Mouse (Mus musculus): ENCODE measurements at regions not wholly inside any gene's neighbourhood (a gene's known extent, or its start where the extent isn't known, plus 50 kb on each side); places are given as distances from the start of the nearest gene placed in this dataset.

GRCm38 (mm10) chr3:80284656-80285055 is 400.3 kb downstream of the Fam198b start:
- WGBS (ENCODE audit: insufficient replicate concordance): 31% methylated on average over 1 of the region's 1 CpGs
- Histone ChIP-seq H3K4me2 (ENCODE audit: low read depth) (no peak overlapping the region), H3K9ac (replicated peaks) (no peak overlapping the region), H3K36me3 (replicated peaks; ENCODE audit: control insufficient read depth, insufficient read depth, low read depth) (no peaks in the 10 kb centered on the region), H3K27me3 (ENCODE audit: control insufficient read depth, insufficient read depth, low read length) (no peaks in the 10 kb centered on the region), H3K9me3 (ENCODE audit: control insufficient read depth, low read length) (no peaks in the 10 kb centered on the region), H3K27ac (no peak overlapping the region), H3K4me1 (replicated peaks; ENCODE audit: control insufficient read depth in 2 of 2, insufficient read depth in 2 of 2, low read length in 1 of 2) (no peaks in the 10 kb centered on the region), H3K4me3 (ENCODE audit: insufficient read depth in 1 of 2, low read depth in 2 of 2, low read length in 2 of 2) (no peak overlapping the region)
- TF ChIP-seq CTCF (IDR thresholded peaks at IDR 0.05; ENCODE audit: low read depth) (no peak), EP300 (IDR thresholded peaks at IDR 0.05; ENCODE audit: low read depth) (no peak)
- ATAC-seq (ENCODE audit: insufficient read depth) (no peak), DNase-seq (ENCODE audit: low read depth in 3 of 3, low spot score in 3 of 3) (no peak)

- no peak overlapping the region for H3K4me3 ChIP-seq (ENCODE audit: insufficient read depth in 1 of 2, low read depth in 2 of 2, low read length in 2 of 2)
- no peak overlapping the region for H3K4me2 ChIP-seq (ENCODE audit: low read depth)
- no peaks in the 10 kb centered on the region for H3K27me3 ChIP-seq (ENCODE audit: control insufficient read depth, insufficient read depth, low read length)
- H3K9ac ChIP-seq (replicated peaks): no peak overlapping the region
- no peak overlapping the region for H3K27ac ChIP-seq
- no peak for ATAC-seq (ENCODE audit: insufficient read depth)
- H3K36me3 ChIP-seq (replicated peaks; ENCODE audit: control insufficient read depth, insufficient read depth, low read depth): no peaks in the 10 kb centered on the region
- TF ChIP-seq EP300 (IDR thresholded peaks at IDR 0.05; ENCODE audit: low read depth) (no peak), CTCF (IDR thresholded peaks at IDR 0.05; ENCODE audit: low read depth) (no peak)
- DNase-seq (ENCODE audit: low read depth in 3 of 3, low spot score in 3 of 3): no peak
- H3K4me1 ChIP-seq (replicated peaks; ENCODE audit: control insufficient read depth in 2 of 2, insufficient read depth in 2 of 2, low read length in 1 of 2): no peaks in the 10 kb centered on the region
- 45% methylated on average over 3 of the region's 3 CpGs for WGBS (ENCODE audit: insufficient replicate concordance)
- H3K9me3 ChIP-seq (ENCODE audit: control insufficient read depth, low read length): no peaks in the 10 kb centered on the region
Measured at GRCm38 (mm10) chr3:80285246-80285645, 400.9 kb downstream of the Fam198b start.

GRCm38 (mm10) chr3:80293485-80293884 is 409.2 kb downstream of the Fam198b start:
- WGBS (ENCODE audit: insufficient replicate concordance): 50% methylated on average over 4 of the region's 4 CpGs
- TF ChIP-seq CTCF (IDR thresholded peaks at IDR 0.05; ENCODE audit: low read depth) (no peak), EP300 (IDR thresholded peaks at IDR 0.05; ENCODE audit: low read depth) (no peak)
- no peak overlapping the region for H3K4me2 ChIP-seq (ENCODE audit: low read depth)
- ATAC-seq (ENCODE audit: insufficient read depth) (no peak), DNase-seq (ENCODE audit: low read depth in 3 of 3, low spot score in 3 of 3) (no peak)
- H3K27me3 ChIP-seq (ENCODE audit: control insufficient read depth, insufficient read depth, low read length): no peaks in the 10 kb centered on the region
- H3K36me3 ChIP-seq (replicated peaks; ENCODE audit: control insufficient read depth, insufficient read depth, low read depth): no peaks in the 10 kb centered on the region
- H3K4me1 ChIP-seq (replicated peaks; ENCODE audit: control insufficient read depth in 2 of 2, insufficient read depth in 2 of 2, low read length in 1 of 2): no peaks in the 10 kb centered on the region
- H3K9me3 ChIP-seq (ENCODE audit: control insufficient read depth, low read length): no peaks in the 10 kb centered on the region
- H3K27ac ChIP-seq: no peak overlapping the region
- no peak overlapping the region for H3K4me3 ChIP-seq (ENCODE audit: insufficient read depth in 1 of 2, low read depth in 2 of 2, low read length in 2 of 2)
- no peak overlapping the region for H3K9ac ChIP-seq (replicated peaks)

- DNase-seq (ENCODE audit: low read depth in 3 of 3, low spot score in 3 of 3) (no peak), ATAC-seq (ENCODE audit: insufficient read depth) (no peak)
- H3K27me3 ChIP-seq (ENCODE audit: control insufficient read depth, insufficient read depth, low read length): no peaks in the 10 kb centered on the region
- WGBS (ENCODE audit: insufficient replicate concordance): 53% methylated on average over 4 of the region's 4 CpGs
- H3K4me3 ChIP-seq (ENCODE audit: insufficient read depth in 1 of 2, low read depth in 2 of 2, low read length in 2 of 2): no peak overlapping the region
- H3K36me3 ChIP-seq (replicated peaks; ENCODE audit: control insufficient read depth, insufficient read depth, low read depth): no peaks in the 10 kb centered on the region
- H3K27ac ChIP-seq: no peak overlapping the region
- H3K4me2 ChIP-seq (ENCODE audit: low read depth): no peak overlapping the region
- H3K9ac ChIP-seq (replicated peaks): no peak overlapping the region
- no peaks in the 10 kb centered on the region for H3K4me1 ChIP-seq (replicated peaks; ENCODE audit: control insufficient read depth in 2 of 2, insufficient read depth in 2 of 2, low read length in 1 of 2)
- H3K9me3 ChIP-seq (ENCODE audit: control insufficient read depth, low read length): no peaks in the 10 kb centered on the region
- TF ChIP-seq EP300 (IDR thresholded peaks at IDR 0.05; ENCODE audit: low read depth) (no peak), CTCF (IDR thresholded peaks at IDR 0.05; ENCODE audit: low read depth) (no peak)
Measured at GRCm38 (mm10) chr3:80307632-80308031, 423.3 kb downstream of the Fam198b start.

- Histone ChIP-seq H3K4me2 (ENCODE audit: low read depth) (no peak overlapping the region), H3K9ac (replicated peaks) (no peak overlapping the region), H3K27ac (no peak overlapping the region), H3K27me3 (ENCODE audit: control insufficient read depth, insufficient read depth, low read length) (no peaks in the 10 kb centered on the region), H3K4me1 (replicated peaks; ENCODE audit: control insufficient read depth in 2 of 2, insufficient read depth in 2 of 2, low read length in 1 of 2) (no peaks in the 10 kb centered on the region), H3K36me3 (replicated peaks; ENCODE audit: control insufficient read depth, insufficient read depth, low read depth) (no peaks in the 10 kb centered on the region), H3K4me3 (ENCODE audit: insufficient read depth in 1 of 2, low read depth in 2 of 2, low read length in 2 of 2) (no peak overlapping the region), H3K9me3 (ENCODE audit: control insufficient read depth, low read length) (no peaks in the 10 kb centered on the region)
- no peak for ATAC-seq (ENCODE audit: insufficient read depth)
- no peak for TF ChIP-seq CTCF (IDR thresholded peaks at IDR 0.05; ENCODE audit: low read depth)
- no peak for TF ChIP-seq EP300 (IDR thresholded peaks at IDR 0.05; ENCODE audit: low read depth)
- no peak for DNase-seq (ENCODE audit: low read depth in 3 of 3, low spot score in 3 of 3)
- WGBS (ENCODE audit: insufficient replicate concordance): 46% methylated on average over 4 of the region's 4 CpGs
Measured at GRCm38 (mm10) chr3:80309931-80310330, 425.6 kb downstream of the Fam198b start.

All from liver, embryonic 14.5 days (tissue).